Mouse (Mus musculus): ENCODE measurements at regions not wholly inside any gene's neighbourhood (a gene's known extent, or its start where the extent isn't known, plus 50 kb on each side); places are given as distances from the start of the nearest gene placed in this dataset.

GRCm38 (mm10) chr11:64220888-64221287 lies 141.6 kb upstream of the Cox10 start:
- no peak for DNase-seq

- DNase-seq = peak; percentile 7 to 36
These were observed 137.9 kb upstream of the Cox10 start for GRCm38 (mm10) chr11:64217181-64217580.

- no peak for DNase-seq
These were observed 131.6 kb upstream of the Cox10 start for GRCm38 (mm10) chr11:64210916-64211315.

GRCm38 (mm10) chr11:64208306-64208705 lies 129.0 kb upstream of the Cox10 start:
- no peak for DNase-seq

- DNase-seq = no peak
These were observed 128.1 kb upstream of the Cox10 start for GRCm38 (mm10) chr11:64207358-64207864.

GRCm38 (mm10) chr11:64206155-64206554 lies 126.9 kb upstream of the Cox10 start:
- no peak for DNase-seq

- no peak for DNase-seq
These were observed 125.8 kb upstream of the Cox10 start for GRCm38 (mm10) chr11:64205069-64205468.

GRCm38 (mm10) chr11:64204305-64204704 lies 125.0 kb upstream of the Cox10 start:
- DNase-seq = no peak

- DNase-seq = no peak
These were observed 121.6 kb upstream of the Cox10 start for GRCm38 (mm10) chr11:64200874-64201273.

- DNase-seq = no peak
These were observed 116.0 kb upstream of the Cox10 start for GRCm38 (mm10) chr11:64195272-64195671.

GRCm38 (mm10) chr11:64188701-64189100 lies 109.4 kb upstream of the Cox10 start:
- no peak for DNase-seq

GRCm38 (mm10) chr11:64187488-64188444 lies 108.5 kb upstream of the Cox10 start:
- no peak for DNase-seq

GRCm38 (mm10) chr11:64187007-64187406 lies 107.7 kb upstream of the Cox10 start:
- DNase-seq = peak; percentile 13 to 43

- no peak for DNase-seq
These were observed 107.3 kb upstream of the Cox10 start for GRCm38 (mm10) chr11:64186590-64186989.

GRCm38 (mm10) chr11:64180036-64180435 lies 100.8 kb upstream of the Cox10 start:
- no peak for DNase-seq

- DNase-seq = peak; percentile 7 to 19
These were observed 94.3 kb upstream of the Cox10 start for GRCm38 (mm10) chr11:64173421-64174062.

GRCm38 (mm10) chr11:64172926-64173325 lies 93.7 kb upstream of the Cox10 start:
- DNase-seq = no peak

GRCm38 (mm10) chr11:64168626-64169025 lies 89.4 kb upstream of the Cox10 start:
- DNase-seq = peak in 1 of 2 experiments; percentile 9

- no peak for DNase-seq
These were observed 85.5 kb upstream of the Cox10 start for GRCm38 (mm10) chr11:64164796-64165195.

- DNase-seq = no peak
These were observed 79.0 kb upstream of the Cox10 start for GRCm38 (mm10) chr11:64158281-64158680.

- no peak for DNase-seq
These were observed 77.4 kb upstream of the Cox10 start for GRCm38 (mm10) chr11:64156640-64157039.

- no peak for DNase-seq
These were observed 60.2 kb upstream of the Cox10 start for GRCm38 (mm10) chr11:64139483-64139882.

- no peak for DNase-seq
These were observed 59.7 kb upstream of the Cox10 start for GRCm38 (mm10) chr11:64138934-64139333.

GRCm38 (mm10) chr11:64135766-64136165 lies 56.5 kb upstream of the Cox10 start:
- no peak for DNase-seq
